Mouse (Mus musculus): Measurements from ENCODE around the gene Itm2b.

The Itm2b gene

DNA sequence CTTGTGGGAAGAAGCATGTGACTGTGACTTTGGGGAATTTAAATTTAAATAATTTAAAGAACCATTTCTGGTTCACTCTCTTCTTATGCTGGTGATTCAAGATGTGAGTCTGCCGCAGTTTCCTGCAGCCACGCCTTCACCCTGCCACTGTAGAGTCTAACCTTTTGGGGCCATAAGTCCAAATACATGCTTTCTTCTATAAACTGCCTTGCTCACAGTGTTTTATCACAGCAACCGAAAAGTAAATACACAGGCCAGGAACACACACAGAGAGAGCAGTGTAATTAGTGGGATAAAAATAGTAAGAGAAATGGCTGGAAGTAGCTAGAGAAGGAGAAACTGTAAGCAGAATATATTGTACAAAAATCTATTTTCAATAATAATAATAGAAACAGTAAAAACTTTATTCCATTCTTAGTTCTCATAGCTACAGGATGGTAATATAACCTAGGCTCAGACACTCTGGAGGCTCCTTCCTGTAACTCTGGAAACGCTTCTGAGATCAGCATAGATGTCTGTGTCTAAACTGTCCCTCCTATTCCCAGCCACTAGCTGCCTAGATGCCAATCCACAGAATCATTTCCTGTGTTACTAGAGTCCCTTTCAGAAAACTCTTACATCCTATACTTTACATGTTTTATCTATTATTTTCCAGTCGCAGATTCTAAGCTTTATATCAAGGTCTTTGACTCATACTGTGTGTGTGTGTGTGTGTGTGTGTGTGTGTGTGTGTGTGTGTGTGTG, 9.3 kb upstream of the Itm2b start:
- no peak for DNase-seq

DNA sequence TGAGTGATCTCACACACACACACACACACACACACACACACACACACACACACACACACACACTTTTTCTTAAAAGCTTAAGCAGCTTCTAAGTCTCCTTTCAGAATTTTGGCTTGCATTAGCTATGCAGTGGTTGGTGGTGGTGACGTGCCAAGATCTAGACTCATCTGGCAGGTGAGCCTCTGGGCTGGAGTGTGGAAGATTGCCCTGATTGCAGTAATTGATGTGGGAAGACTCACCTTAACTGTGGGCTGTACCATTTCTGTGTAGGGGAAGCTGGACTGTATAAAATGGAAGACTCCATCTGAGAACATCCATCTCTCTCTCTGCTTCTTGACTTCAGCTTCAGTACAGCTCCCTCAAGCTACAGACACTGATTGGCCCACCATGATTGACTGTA, 6.4 kb upstream of the Itm2b start:
- no peak for DNase-seq

GRCm38 (mm10) chr14:73390196-73390595, 5.1 kb upstream of the Itm2b start:
- DNase-seq = no peak

DNA sequence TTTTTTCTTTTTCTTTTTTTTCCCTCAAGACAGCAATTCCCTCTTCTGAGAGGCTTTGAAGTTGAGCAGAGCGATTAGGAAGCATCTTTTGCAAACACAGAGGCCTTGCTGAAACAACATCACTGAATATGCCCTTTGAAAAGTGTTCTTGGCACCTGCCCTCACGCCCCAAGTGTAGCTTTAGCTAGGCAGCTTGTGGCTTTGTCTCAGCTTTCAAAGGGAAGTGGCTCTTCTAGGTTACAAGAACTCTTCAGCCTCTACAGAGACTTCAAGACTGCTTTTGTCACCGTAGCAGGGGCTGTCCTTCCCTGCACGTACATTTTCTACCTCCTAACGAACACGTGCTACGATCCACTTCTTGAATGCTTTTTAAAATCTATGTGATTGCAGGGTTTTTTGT, 4.0 kb upstream of the Itm2b start:
- no peak for DNase-seq

- no peak for DNase-seq
These were observed 3.5 kb upstream of the Itm2b start for GRCm38 (mm10) chr14:73388546-73388945.

DNA sequence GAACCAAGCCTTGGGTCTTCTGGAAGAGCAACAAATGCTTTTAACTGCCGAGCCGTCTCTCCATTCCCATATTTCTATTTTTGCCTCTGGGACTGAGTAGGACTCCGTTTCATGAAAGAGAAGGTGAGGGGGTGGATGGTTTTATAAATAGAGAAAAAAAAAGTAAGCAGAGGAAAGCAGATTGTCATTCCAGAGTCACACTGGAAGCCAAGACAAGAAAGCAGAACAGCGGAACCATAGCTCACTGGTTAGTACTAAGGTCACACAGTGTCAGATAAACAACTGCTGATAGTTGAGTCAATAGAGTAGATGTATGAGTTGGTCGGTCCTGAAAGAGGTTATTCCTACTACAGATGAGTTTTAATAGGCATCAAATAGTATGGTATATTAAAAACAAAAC, 1.4 kb upstream of the Itm2b start:
- DNase-seq = no peak

GRCm38 (mm10) chr14:73385720-73386374, 758 bp upstream of the Itm2b start:
- no peak for DNase-seq

DNA sequence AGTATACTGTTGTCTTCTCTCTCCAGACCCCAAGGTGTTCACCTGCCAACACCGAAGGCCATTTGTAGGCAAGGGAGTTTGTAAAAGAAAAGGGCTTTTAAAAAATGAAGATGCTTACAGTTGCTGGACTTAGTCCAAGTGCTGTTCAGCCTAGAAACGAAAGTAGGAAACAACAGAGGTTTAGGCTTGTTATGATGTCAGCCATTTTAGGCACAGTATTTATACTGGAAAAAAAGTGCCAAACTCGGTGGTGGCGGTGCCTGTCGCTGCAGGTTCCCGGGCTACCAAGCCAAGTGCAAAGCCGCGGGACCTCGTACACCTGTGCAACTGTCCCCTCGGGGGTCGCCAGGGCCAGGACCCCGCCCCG, 560 bp downstream of the Itm2b start:
- no peak for DNase-seq

DNA sequence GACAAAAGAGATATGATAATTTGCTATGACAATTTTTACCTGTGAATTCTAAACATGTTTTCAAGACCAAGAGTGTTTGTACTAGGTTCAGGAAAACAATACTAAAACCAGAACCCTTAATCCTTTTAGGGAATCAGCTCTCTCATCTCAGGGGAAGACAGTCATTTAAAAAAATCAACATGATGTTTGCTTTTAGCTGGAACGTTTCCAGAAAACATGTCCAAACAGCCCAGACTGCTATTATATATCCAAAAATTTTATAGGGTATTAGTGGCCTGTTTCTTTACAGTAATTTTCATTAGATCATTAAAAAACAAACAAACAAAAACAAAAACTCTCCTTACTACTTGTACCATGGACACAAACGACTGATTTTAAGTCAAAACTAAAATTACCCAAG, 1.3 kb downstream of the Itm2b start:
- DNase-seq = no peak

GRCm38 (mm10) chr14:73382699-73383098, 2.4 kb downstream of the Itm2b start:
- DNase-seq = peak; percentile 86

GRCm38 (mm10) chr14:73381559-73381958, 3.5 kb downstream of the Itm2b start:
- DNase-seq = no peak

DNA sequence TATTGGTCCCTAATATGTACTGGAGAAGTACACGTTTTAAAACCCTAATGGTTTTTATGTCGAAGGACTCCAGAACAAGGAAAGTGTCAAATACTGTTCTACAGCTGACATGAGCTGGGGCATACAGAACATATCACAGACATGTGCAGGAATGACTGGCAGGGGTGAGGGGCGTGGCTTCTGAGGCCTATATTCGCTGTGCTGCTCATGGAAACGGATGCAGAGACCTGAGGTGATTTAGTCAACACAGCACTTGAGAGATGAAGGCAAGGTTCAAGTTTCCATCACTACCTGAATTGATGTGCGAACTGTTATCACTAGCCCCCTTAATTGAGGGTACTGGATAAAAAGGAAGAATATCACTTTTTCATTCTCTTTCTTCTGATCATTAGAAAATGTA, 7.3 kb downstream of the Itm2b start:
- DNase-seq = no peak

DNA sequence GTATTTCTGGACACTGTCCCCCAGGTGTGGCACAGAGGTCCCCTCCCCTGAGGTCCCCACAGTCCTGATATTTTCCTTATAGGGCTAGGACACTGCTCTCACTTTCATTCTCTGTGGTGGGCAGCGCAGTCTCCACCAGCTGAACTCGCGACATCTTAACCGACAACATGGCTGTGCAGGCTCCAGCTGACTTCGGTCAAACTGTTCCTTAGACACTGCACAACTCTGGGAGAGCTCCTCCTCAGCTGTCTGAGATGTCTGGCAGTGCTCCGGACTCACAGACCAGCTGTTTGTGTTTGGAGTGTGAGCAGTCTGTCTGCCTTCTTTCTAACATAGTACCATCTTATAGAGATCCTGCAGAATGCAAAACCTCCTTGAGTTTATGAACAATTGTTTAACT, 8.2 kb downstream of the Itm2b start:
- no peak for DNase-seq

DNA sequence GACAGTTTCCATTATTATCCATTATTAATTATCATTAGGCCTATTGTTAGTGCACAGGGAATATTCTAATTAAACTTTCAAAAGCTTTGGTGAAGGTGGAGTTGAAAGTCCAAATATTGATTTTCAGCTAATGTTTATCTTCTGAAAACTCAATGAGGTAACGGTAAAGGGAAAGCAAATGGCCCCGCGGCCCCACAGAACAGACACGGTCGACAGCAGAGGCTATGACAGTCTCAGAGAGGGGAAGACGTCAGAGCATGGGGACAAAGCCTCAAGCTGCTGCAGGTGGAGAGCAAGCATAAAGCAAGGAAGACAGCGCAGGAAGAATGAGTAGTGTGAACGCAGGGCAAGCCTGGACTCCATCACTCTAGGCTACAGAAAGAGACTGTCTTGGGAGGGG, 9.2 kb downstream of the Itm2b start:
- no peak for DNase-seq

- DNase-seq = no peak
These were observed 9.6 kb downstream of the Itm2b start for GRCm38 (mm10) chr14:73375445-73375844.

- DNase-seq = no peak
These were observed 10.7 kb downstream of the Itm2b start for GRCm38 (mm10) chr14:73374315-73374890.

DNA sequence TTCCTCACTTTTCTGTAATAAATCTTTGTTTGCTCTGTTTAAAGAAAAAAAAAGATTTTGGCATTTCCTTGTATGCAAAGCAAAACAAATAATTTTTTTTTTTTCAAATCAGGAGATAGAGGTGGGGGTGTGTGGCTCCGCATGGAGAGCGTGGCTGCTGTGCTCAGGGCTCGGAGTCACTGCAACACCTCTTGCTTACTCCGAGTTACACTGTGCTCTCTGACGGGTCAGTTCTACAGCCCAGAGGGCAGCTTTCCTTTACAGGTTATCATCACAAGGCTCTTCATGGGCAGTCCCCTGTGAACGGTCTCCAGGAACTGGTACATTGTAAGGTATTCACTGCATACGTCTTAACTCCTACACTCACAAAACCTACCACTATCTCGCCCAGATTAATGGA, 11.5 kb downstream of the Itm2b start:
- DNase-seq = no peak

- DNase-seq = no peak
These were observed 12.1 kb downstream of the Itm2b start for GRCm38 (mm10) chr14:73372990-73373389.

DNA sequence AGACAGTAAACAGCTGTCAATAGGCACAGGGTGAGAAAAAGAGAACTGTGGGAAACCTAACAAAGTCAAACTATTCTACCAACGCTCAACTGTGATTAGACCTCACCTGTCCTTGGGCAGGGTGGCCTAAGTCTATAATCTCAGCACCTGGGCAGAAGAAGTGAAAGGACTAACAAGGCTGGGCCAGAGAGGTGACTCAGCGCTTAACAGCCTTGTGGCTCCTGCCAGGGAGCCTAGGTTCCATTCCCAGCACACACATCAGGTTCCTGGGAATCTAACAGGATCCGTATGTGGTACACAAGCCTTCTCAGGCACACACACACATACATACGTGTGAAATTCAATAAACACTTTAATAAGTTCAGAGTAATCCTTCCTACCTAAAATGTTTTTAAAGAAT, 13.5 kb downstream of the Itm2b start:
- no peak for DNase-seq

- no peak for DNase-seq
These were observed 14.3 kb downstream of the Itm2b start for GRCm38 (mm10) chr14:73370695-73371372.

GRCm38 (mm10) chr14:73370078-73370670, 14.9 kb downstream of the Itm2b start:
- DNase-seq = no peak

GRCm38 (mm10) chr14:73369634-73370033, 15.5 kb downstream of the Itm2b start:
- no peak for DNase-seq

DNA sequence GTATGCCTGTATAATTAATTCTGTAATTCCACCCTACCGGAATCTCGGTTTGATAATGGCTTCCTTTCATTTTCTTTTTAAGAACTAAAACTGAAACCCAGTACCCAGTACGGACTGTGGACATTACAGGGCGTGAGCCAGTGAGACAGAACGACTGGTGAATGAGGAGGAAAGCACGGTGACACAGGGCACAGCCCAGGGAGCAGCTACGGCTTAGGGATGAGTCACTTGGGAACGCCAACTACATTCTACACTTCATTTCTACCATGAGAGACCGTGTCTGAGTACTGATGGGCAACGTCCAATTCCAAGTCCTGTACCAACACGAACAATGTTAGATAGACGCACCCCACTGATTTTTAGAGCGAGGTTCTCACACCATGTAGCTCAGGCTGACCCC, 16.1 kb downstream of the Itm2b start:
- DNase-seq = no peak

DNA sequence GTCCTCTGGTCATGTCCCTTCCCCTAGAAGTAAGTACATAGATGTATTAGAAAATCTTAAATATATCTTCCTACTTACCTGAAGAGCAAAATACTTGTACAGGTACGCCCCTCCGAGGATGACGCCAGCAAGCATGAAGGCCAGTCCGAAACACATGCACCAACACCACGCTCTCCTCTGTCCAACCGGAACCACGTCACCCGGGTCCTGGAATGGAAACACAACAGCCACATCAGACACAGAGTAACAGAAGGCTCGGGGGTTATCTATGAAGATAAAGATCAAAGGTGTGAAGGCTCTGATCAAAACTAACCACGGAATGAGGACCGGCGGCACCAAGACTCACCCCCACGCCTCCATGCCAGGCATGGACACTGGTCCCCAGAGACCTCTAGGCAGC, 16.9 kb downstream of the Itm2b start:
- no peak for DNase-seq

All from cerebellum, adult 8-10 months (tissue).